Mouse (Mus musculus) left cerebral cortex, postnatal 4 days (tissue): ENCODE measurements around the gene Vmn2r114. TPM values are rescaled to one million over a fixed set of nuclear protein-coding genes. Genes with fewer than 3 reads are reported as not detected.
"Not testable (repeated sequence)": the region's sequence is repeated elsewhere in the genome, so short reads cannot be mapped to it uniquely, and the experiment has no call there.

Experiments used
- DNase-seq: peaks from one replicate; pipeline ENCODE4 v3.0.0-alpha.2; 2022
- intact Hi-C: fragments of 180-260 bp; cut with DNase I; formaldehyde crosslinking; loops from one replicate; pipeline ENCODE4 v1.15.1; 2025
- total RNA-seq, 2 experiments: library from RNA; stranded (reverse); gene quantifications; 2 replicates each; pipeline ENCODE4 v1.2.3; 2021

Gene Vmn2r114
- total RNA-seq: under 1 TPM in 1 of 2 experiments, not detected in 1; 0.06 TPM

- not testable (repeated sequence) for DNase-seq
Observed at GRCm38 (mm10) chr17:23312437-23312836, at the start of gene Vmn2r114. Gene Vmn2r114, minus strand, starts transcription at chr17:23312537.

DNA sequence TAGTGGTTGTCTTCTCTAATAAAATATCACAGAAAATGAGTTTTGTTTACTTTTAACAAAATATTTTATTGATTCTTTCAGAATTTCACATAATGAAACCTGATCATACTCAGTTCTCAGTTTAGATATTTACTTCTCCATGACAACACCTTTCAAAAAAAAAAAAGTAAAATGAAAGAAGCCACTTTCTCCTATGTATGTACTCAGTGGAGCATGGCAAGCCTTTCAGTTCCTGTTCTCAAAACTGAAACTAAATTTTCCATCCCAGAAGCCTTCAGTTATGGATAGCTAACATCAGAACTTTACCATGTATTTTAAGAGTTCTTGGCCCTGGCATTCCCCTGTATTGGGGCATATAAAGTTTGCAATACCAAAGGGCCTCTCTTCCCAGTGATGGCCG lies 39.3 kb upstream of the Vmn2r114 start:
- no peak for DNase-seq
- intact Hi-C loops: no loop called here

More at GRCm38 (mm10) chr17:23312437-23312836, at the start of gene Vmn2r114:
- intact Hi-C loops: not testable (repeated sequence)

- intact Hi-C loops, DNase-seq: not testable (repeated sequence)
Observed at GRCm38 (mm10) chr17:23343441-23343840, 31.1 kb upstream of the Vmn2r114 start, which contains the start of gene Vmn2r115. Gene Vmn2r115, plus strand, starts transcription at chr17:23343741.

- intact Hi-C loops: no loop called here
- DNase-seq: no peak
Observed at GRCm38 (mm10) chr17:23330657-23331056, 18.3 kb upstream of the Vmn2r114 start.

Other genes with a start within 250 kb of the Vmn2r114 start
- gene Zfp40, start 119.3 kb downstream of the Vmn2r114 start, total RNA-seq: 10 to 100 TPM; 38.6 to 39.3 TPM
- under 1 TPM in 1 of 2 experiments, not detected in 1; 0.04 TPM for gene Vmn2r115, start 31.2 kb upstream of the Vmn2r114 start, total RNA-seq
- not detected for gene Vmn2r116, start 72.1 kb upstream of the Vmn2r114 start, total RNA-seq
- not detected for gene Vmn2r117, start 167.2 kb upstream of the Vmn2r114 start, total RNA-seq